Mouse (Mus musculus) midbrain, postnatal 0 days (tissue): Measurements from ENCODE around the gene A930018P22Rik. TPM values are rescaled to one million over a fixed set of nuclear protein-coding genes. Genes with fewer than 3 reads are reported as not detected.
"Not testable (repeated sequence)": the region's sequence is repeated elsewhere in the genome, so short reads cannot be mapped to it uniquely, and the experiment has no call there.

Source experiments
- ATAC-seq: fragments of 200-750 bp; cut with Nextera tagmentation; 2 replicates; pipeline ENCODE4 v1.8.0; 2017; ENCODE audit warnings: moderate number of reproducible peaks, mild to moderate bottlenecking, moderate TSS enrichment, moderate library complexity; ENCODE audit not compliant: low FRiP score
- DNase-seq: peaks from one replicate; pipeline ENCODE4 v3.0.0-alpha.2; 2015; ENCODE audit warnings: low spot score
- H3K27ac ChIP-seq: fragments of 300-500 bp; sonication (generic); 2 replicates; pipeline ENCODE4 v1.5.1; 2014; ENCODE audit warnings: low read depth, mild to moderate bottlenecking, low read length, mixed read lengths
- H3K27me3 ChIP-seq: fragments of 300-500 bp; sonication (generic); 2 replicates; pipeline ENCODE4 v1.6.1; 2014; ENCODE audit warnings: low read length, control low read depth, mixed read lengths; ENCODE audit not compliant: insufficient read depth
- H3K36me3 ChIP-seq: fragments of 300-500 bp; sonication (generic); 2 replicates; pipeline ENCODE4 v1.6.1; 2014; ENCODE audit warnings: low read length, control low read depth, mixed read lengths; ENCODE audit not compliant: insufficient read depth
- H3K4me1 ChIP-seq: fragments of 300-500 bp; sonication (generic); 2 replicates; pipeline ENCODE4 v1.6.1; 2014; ENCODE audit warnings: mild to moderate bottlenecking, control low read depth, antibody characterized with exemption, low read length, mixed read lengths; ENCODE audit not compliant: insufficient read depth
- H3K4me2 ChIP-seq: fragments of 300-500 bp; sonication (generic); 2 replicates; pipeline ENCODE4 v1.6.1; 2014; ENCODE audit warnings: low read depth, mild to moderate bottlenecking, low read length, mixed read lengths; ENCODE audit not compliant: poor library complexity, severe bottlenecking
- H3K4me3 ChIP-seq: fragments of 300-500 bp; sonication (generic); 2 replicates; pipeline ENCODE4 v1.5.1; 2014; ENCODE audit warnings: low read depth, mild to moderate bottlenecking, low read length, moderate library complexity
- H3K9ac ChIP-seq: fragments of 300-500 bp; sonication (generic); replicated peaks from 2 replicates; pipeline ENCODE4 v1.6.1; 2014; ENCODE audit warnings: mild to moderate bottlenecking, low read length, moderate library complexity, mixed read lengths; ENCODE audit not compliant: poor library complexity, severe bottlenecking
- H3K9me3 ChIP-seq: fragments of 300-500 bp; sonication (generic); 2 replicates; pipeline ENCODE4 v1.6.1; 2016; ENCODE audit warnings: low read length, control low read depth
- CTCF ChIP-seq: IDR thresholded peaks from 2 replicates; pipeline ENCODE4 v1.5.1; 2016; ENCODE audit warnings: antibody characterized with exemption, mild to moderate bottlenecking
- WGBS: fragments of 180-500 bp; shearing (Covaris S2); extraction: QIAGEN DNeasy Blood & Tissue Kit; methylation state at CpG from one replicate; pipeline ENCODE4 v1.1.7; 2014; 5-methylcytosine and 5-hydroxymethylcytosine counted together
- polyA plus RNA-seq: library from polyadenylated mRNA; unstranded; fragments of >200 nt; fragmentation: Nextera tagmentation; extraction: Ambion mirVana; gene quantifications from 2 replicates; pipeline ENCODE4 v1.2.1, GENCODE M21; 2015
- total RNA-seq: library from RNA; depleted of rRNA; stranded (reverse); fragments of >200 nt; gene quantifications from 2 replicates; pipeline ENCODE4 v1.2.3, GENCODE M21; 2014

Gene A930018P22Rik
- total and polyA plus RNA-seq, 2 experiments from 2014 or later: 0.26 TPM; not detected in 1

- Histone ChIP-seq H3K4me2 (no peak overlapping the region), H3K27me3 (no peaks in the 10 kb centered on the region), H3K9ac (no peak overlapping the region), H3K9me3 (no peaks in the 10 kb centered on the region), H3K4me3 (no peak overlapping the region), H3K36me3 (no peaks in the 10 kb centered on the region), H3K4me1 (no peaks in the 10 kb centered on the region), H3K27ac (no peak overlapping the region)
- no peak for ATAC-seq
- whole genome bisulfite sequencing: 84% methylated on average over 2 of the region's 2 CpGs
- no peak for DNase-seq
- no peak for TF ChIP-seq CTCF
These were observed 29.3 kb upstream of the A930018P22Rik start for GRCm38 (mm10) chr2:104093305-104093704.

- H3K4me1 ChIP-seq: no peaks in the 10 kb centered on the region
- peak within 1 kb of the TSS; percentile 42; the same call in 1 of the 2 replicates for H3K9ac ChIP-seq
- H3K27ac ChIP-seq: peak within 1 kb of the TSS; percentile 62
- H3K4me3 ChIP-seq: peak within 1 kb of the TSS; percentile 36
- no peak for TF ChIP-seq CTCF
- H3K9me3 ChIP-seq: no peaks in the 10 kb centered on the region
- H3K36me3 ChIP-seq: no peaks in the 10 kb centered on the region
- peak within 1 kb of the TSS; percentile 58 for H3K4me2 ChIP-seq
- ATAC-seq: peak; percentile 84
- no peaks in the 10 kb centered on the region for H3K27me3 ChIP-seq
- 3% methylated on average over 15 of the region's 15 CpGs for WGBS
- DNase-seq: peak; percentile 78
These were observed 26.8 kb upstream of the A930018P22Rik start, which contains the start of gene Cd59a for GRCm38 (mm10) chr2:104095741-104096213. Gene Cd59a (plus strand): TSS chr2:104095801.

- TF ChIP-seq CTCF: no peak
- H3K4me2 ChIP-seq: peak overlapping the region; percentile 58
- H3K9ac ChIP-seq: peak overlapping the region; percentile 42; the same call in 1 of the 2 replicates
- no peak for DNase-seq
- H3K27ac ChIP-seq: peak overlapping the region; percentile 62; the same call in 1 of the 2 replicates
- ATAC-seq: no peak
- H3K4me1 ChIP-seq: no peaks in the 10 kb centered on the region
- H3K4me3 ChIP-seq: peak overlapping the region; percentile 36
- 41% methylated on average over 10 of the region's 10 CpGs for WGBS
- H3K36me3 ChIP-seq: no peaks in the 10 kb centered on the region
- no peaks in the 10 kb centered on the region for H3K27me3 ChIP-seq
- H3K9me3 ChIP-seq: no peaks in the 10 kb centered on the region
These were observed 26.3 kb upstream of the A930018P22Rik start for GRCm38 (mm10) chr2:104096256-104096655.

- not testable (repeated sequence) for H3K4me1 ChIP-seq, H3K9ac ChIP-seq, H3K27ac ChIP-seq, DNase-seq, ATAC-seq, H3K27me3 ChIP-seq, H3K36me3 ChIP-seq, H3K4me3 ChIP-seq, H3K4me2 ChIP-seq, H3K9me3 ChIP-seq
- 56% methylated on average over 1 of the region's 1 CpGs for WGBS
These were observed 25.8 kb upstream of the A930018P22Rik start for GRCm38 (mm10) chr2:104096796-104097195.

GRCm38 (mm10) chr2:104097396-104097795 lies 25.2 kb upstream of the A930018P22Rik start:
- not testable (repeated sequence) for ATAC-seq, H3K36me3 ChIP-seq, H3K4me2 ChIP-seq, H3K4me3 ChIP-seq, H3K9me3 ChIP-seq, H3K9ac ChIP-seq, H3K27ac ChIP-seq, H3K4me1 ChIP-seq, DNase-seq, H3K27me3 ChIP-seq
- whole genome bisulfite sequencing: 96% methylated on average over 4 of the region's 4 CpGs

GRCm38 (mm10) chr2:104098529-104099230 lies 23.9 kb upstream of the A930018P22Rik start:
- WGBS: 50% methylated on average over 3 of the region's 3 CpGs
- no peak overlapping the region for H3K27ac ChIP-seq
- no peak overlapping the region for H3K4me3 ChIP-seq
- H3K36me3 ChIP-seq: no peaks in the 10 kb centered on the region
- ATAC-seq (no peak), DNase-seq (no peak)
- H3K9me3 ChIP-seq: no peaks in the 10 kb centered on the region
- no peaks in the 10 kb centered on the region for H3K27me3 ChIP-seq
- no peak overlapping the region for H3K4me2 ChIP-seq
- H3K4me1 ChIP-seq: no peaks in the 10 kb centered on the region
- no peak for TF ChIP-seq CTCF
- no peak overlapping the region for H3K9ac ChIP-seq
